Mouse (Mus musculus) spleen, postnatal 36 days (tissue): ENCODE measurements around the gene 4930564D02Rik.

Source experiments
- DNase-seq, 2 experiments: peaks; one replicate each; pipeline ENCODE4 v3.0.0; 2022; ENCODE audit warnings: low spot score in 2 of 2, mixed read lengths in 1 of 2

Gene 4930564D02Rik

DNA sequence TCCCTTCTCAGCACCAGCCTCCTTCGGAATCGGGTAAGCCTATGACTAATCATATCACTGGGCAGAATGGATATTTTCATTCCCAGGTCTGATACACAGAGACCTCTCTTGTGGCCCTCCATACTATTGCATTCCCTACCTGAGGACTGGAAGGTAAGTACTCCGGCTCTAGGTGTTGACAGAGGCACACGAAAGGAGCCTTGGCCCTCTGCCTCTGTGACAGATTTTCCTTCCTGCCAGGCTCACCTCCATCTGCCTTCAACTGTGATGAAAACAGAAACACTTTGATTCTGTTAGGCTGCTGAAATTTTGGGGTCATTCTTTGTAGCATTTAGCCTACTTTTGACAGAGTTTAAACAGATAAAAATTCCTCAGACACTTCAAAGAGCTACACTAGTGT lies 47.2 kb downstream of the 4930564D02Rik start:
- no peak for DNase-seq

DNA sequence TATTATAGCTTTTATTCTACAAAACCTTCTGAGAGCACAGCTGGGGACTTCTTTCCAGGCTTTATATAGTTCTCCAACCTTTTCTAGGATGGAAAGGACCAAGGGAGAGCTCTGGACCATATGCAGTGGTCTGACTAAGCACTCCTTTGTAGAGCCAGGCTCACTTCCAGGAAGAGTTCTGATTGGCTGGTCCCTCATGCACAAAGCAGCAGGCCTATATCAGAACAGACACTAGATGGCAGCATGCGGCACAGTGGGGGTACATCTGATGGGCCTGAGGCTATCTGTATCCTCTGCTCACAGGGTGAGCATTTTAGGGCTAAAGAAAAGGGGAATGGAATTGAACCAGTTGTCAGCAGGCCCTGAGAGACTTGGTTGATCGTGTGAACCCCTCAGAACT lies 47.6 kb downstream of the 4930564D02Rik start:
- peak; percentile 46 to 50 for DNase-seq

DNA sequence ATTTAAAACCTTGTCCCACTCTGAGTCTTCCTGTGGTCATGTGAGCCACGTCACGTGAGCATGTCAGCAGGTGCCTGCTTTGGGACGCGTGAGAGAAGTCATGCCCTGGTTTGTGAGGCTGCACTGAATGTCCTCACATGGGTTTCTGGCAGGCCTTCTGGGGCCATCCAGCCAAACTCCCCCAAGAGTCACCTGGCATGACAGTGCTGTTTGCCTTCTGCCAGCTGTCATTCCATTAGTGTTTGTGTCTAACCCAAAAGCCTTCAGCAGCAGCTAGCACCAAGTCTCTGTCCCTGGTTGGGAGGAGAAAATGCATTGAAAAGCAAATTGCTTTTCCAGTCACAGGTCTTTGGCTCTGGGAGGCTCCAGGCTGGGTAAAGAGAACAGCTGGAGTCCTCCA lies 50.0 kb downstream of the 4930564D02Rik start:
- no peak for DNase-seq

DNA sequence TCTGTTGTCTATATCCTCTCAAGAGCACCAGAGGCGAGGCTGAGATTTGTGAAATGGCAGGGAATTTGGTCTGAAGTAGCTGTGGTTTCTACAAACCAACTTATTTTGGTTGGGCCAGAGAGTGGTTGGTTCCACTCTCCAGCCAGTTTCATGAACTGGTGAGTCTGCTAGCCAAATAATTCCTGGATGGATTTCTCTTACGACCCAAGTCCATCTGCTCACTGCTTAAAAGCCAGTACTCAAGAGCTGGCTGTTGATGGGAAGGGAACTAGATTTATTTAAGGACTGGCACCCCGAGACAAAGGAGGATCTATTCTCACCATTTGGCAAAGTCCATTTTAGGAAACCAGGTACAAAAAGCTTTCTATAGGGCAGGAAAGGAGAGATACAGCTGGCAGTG lies 57.1 kb downstream of the 4930564D02Rik start:
- DNase-seq: no peak

DNA sequence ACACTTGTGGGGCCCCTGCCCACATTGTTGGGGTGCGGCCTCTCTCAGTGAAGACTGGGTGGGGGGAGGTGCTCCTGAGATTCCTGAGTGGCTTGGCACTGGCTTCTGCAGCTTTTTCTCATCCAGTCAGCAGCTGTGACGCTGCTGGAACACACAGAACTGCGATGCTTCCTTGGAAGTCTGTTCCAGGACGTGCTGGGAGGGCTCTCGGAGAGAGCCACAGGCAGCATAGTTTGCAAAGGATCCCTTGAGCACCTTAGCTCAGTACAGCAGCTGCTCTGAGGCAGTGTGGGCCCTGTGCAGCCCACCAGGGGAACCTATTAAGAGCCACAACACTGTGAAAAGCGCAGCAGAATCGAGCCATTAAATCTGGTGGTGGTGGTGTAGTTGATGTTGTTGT lies 61.2 kb downstream of the 4930564D02Rik start:
- DNase-seq: no peak
